Comparison of ENCODE assay signal across 16 mouse cellular contexts in the genomic region with DNA sequence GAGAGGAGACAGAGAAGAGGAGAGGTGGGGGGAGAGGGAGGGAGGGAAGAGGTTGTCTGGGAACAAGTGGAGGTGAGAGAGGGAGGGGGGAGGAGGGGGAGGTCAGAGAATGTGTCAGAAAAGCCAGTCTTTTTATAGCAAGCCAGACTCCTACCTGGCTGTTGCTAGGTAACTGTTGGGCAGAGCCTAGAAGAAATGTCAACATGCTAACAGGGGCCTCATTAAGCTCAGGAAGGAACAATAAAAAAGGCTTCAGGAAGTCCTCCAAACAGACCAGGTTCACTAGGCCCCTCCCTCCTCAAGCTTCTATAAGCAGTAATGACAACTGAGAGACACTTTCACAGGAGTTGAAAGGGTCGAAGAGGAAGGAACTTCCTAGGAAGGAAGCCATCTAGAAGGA.
"Had no signal": no experiment of that assay in that cellular context is flagged by ENCODE, and none has a peak within 500 bp of the region (broad histone marks: within the 10 kb centered on the region; RNA-seq: fewer than 3 reads in every experiment).

No protein-coding gene starts in this region.

- H3K4me3 ChIP-seq: kidney, embryonic 15.5 days; left cerebral cortex, adult 2 months; liver, embryonic 13.5 days; stomach, embryonic 15.5 days had no signal

- H3K27ac ChIP-seq: kidney, embryonic 15.5 days; left cerebral cortex, adult 2 months; liver, embryonic 13.5 days; stomach, embryonic 15.5 days had no signal

- DNase-seq: kidney, adult 11 months; kidney, adult 8-10 months; kidney, postnatal 10 days; kidney, postnatal 36 days; layer of hippocampus, postnatal 36 days; liver, embryonic 13.5 days; lung, postnatal 10 days; lung, postnatal 4 days; midbrain, embryonic 14.5 days; right cerebral cortex, postnatal 14 days; right cerebral cortex, postnatal 4 days; thymus, postnatal 25 days had no signal

- H3K9ac ChIP-seq: kidney, embryonic 15.5 days; liver, embryonic 13.5 days; stomach, embryonic 15.5 days had no signal

- H3K36me3 ChIP-seq: kidney, embryonic 15.5 days; liver, embryonic 13.5 days; stomach, embryonic 15.5 days had no signal

- H3K4me2 ChIP-seq: kidney, embryonic 15.5 days; liver, embryonic 13.5 days; midbrain, embryonic 11.5 days; stomach, embryonic 15.5 days had no signal

- H3K9me3 ChIP-seq: kidney, embryonic 15.5 days; stomach, embryonic 15.5 days had no signal

- H3K4me1 ChIP-seq: kidney, embryonic 15.5 days; liver, embryonic 13.5 days; stomach, embryonic 15.5 days had no signal

- H3K27me3 ChIP-seq: kidney, embryonic 15.5 days; liver, embryonic 13.5 days; stomach, embryonic 15.5 days had no signal
